Mouse (Mus musculus) kidney, postnatal 36 days (tissue): ENCODE measurements around the gene Hlx.

Experiments used
- DNase-seq, 2 experiments: peaks; one replicate each; pipeline ENCODE4 v3.0.0; 2021 to 2022; ENCODE audit warnings: mixed read lengths in 2 of 2

Hlx gene

DNA sequence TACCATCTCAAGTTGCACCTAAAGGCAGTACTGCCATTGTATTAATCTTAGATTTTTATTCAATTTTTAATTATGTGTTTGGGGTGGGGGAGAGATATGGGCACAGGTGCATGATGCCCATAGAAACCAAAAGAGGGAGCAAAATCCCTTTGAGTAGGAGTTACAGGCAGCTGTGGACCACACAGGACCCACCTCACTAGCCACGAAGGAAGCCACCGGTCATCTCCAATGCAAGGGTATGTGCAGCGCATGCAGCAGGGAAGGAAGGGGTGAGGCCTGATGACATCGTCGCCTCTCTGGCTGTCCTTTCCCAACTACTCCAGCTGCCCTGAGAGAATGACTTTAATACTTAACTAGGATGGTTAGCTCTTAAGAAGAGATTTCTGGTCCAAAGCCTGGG is 18.7 kb downstream of the Hlx start:
- no peak for DNase-seq

DNA sequence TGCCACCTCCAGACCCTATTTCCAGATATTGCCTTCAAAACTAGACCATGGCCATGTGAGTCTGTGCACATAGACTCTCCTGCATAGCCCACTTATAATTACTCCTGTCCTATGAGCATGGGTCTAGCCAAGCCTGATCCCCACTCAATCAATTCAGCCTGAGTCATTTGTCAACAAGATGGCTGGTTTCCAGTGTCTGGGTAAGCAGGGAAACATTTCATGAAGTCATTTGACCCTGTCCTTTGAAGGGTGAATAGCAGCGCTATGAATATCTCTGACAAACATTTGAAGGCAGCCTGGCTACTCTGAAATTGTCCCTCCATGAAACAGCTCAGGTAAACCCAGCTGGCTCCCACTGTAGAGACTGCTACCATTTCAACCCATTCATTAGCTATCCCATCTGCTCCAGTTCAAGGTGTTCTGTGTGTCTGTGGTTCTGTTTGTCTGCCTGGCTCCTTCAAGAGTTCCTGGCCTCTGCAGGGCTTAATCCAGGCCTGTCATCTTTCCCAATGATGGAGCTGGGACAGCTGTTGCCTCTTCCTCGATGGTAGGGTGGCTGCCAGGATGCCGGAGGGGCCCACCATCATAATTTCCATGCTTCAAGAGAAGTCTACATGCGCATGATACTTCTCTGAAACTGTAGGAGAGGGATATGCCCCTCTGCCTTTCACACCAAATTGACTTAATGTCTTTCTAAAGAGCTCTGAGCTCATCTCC is 24.7 kb downstream of the Hlx start:
- no peak for DNase-seq

DNA sequence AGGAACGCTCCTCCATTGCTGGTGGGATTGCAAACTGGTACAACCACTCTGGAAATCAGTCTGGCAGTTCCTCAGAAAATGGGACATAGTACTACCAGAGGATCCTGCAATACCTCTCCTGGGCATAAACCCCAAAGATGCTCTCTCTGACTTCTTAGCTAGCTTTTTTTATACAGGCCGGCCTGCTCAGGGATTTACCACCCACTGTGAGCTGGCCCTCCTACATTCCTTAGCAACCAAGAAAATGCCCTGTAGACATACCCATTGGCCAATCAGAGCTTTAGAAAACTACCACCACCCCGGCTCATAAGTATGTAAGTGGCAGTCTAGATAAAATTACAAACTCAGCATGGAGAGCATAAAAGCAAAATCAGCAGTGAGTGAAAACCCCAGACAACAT is 27.5 kb downstream of the Hlx start:
- no peak for DNase-seq

DNA sequence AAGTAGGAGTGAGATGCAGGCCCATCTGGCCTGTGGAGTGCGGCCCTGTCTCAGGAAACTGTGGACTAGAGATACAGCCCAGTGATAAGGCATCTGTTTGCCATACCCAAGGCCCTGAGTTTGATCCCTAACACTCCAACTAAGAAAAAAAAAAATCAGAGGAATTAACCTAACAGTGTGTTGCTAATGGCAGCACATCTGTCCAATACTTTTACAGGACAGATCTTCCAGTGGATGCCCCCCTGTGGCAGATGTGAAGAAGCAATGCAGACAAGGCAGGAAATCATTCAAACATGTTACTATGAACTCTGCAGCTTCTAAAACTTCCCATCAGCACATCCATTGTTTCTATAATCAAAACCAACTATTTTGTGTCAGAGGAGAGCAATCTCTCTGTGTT is 33.1 kb downstream of the Hlx start:
- no peak for DNase-seq

DNA sequence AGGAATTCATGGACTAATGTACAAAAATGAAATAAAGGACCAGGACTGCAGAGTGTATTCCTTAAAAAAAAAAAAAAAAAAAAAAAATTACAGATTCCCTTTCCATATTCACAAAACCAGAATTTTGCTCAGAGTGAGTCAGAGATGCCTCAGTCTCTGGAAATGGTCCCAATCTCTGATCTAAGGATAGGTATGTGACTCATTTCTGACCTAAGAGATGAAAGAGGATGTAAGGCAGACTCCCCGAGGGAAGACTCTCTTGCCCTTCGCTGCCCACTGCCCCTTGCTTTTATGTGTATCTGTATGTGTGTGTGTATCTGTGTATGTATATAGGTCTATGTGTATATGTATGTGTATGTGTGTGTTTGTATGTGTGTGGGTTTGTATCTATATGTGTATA is 37.0 kb downstream of the Hlx start:
- DNase-seq, result no peak

DNA sequence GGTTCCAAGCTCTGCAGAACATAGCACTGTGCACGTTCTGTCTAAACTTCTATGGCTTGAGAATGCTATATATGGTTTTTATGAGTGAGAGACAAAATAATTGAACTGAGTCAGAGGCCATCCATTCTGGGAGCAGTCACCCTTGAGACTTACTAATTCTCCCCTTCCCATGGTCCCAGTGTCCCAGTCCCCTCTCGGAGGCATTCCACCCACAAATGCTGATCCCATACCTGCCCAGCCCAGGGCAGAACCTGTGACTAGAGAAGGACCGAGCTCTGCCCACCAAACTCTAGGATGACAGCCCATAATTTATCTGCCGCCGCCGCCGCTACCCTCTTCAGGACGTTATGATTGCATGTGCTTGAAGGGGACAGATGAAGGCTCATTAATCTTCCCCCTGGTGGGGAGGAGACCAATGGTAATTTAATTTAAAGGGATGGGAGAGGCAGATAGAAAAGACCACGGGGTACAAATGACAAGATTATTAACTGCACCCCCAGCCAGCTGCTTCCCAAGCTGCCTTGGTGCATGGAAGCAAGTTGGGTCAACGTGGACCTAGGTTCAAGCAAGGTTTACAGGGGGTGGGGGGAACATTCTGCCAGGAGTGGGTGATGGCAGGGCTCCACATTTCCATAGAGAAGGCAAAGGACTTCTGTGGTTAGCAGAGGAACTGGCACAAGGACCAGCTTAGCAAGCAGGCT is 40.1 kb downstream of the Hlx start:
- no peak for DNase-seq

DNA sequence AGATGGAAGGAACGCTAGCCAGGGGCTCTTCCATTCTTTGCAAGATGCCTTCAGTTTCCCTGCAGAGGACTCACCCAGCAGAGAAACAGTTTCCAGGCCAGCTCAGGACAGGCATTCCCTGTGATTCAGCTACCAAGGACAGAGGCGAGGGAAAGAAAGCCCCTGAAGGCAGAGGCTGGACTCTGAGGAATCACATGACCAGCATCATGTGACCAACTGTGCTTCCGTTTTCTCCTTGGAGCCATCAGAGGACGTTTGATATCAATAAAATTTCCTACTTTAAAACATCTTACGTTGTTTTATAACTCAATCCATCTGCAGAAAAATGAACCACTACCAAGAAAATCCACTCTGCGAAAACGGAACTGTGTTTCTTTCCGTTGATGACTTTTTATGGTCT is 41.2 kb downstream of the Hlx start:
- DNase-seq, result no peak

DNA sequence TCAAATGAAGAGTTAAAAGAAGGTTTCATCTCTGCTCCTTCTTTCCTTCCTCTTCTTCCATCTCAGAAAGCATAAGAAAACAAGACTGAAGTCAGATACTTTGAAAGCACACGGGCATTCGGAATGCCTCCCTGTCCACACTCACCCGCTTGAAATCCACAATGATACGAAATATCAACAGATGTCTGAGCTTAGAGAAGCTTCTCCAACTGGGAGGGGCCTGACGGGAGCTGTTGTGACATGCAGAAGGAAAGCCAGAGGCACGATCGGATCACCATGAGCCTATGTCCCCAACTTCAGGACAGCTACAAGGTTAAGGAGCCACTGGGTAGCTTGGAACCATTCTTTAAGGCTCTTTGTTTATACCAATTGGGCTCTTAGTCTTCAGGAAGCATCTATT is 44.4 kb downstream of the Hlx start:
- DNase-seq, result no peak

DNA sequence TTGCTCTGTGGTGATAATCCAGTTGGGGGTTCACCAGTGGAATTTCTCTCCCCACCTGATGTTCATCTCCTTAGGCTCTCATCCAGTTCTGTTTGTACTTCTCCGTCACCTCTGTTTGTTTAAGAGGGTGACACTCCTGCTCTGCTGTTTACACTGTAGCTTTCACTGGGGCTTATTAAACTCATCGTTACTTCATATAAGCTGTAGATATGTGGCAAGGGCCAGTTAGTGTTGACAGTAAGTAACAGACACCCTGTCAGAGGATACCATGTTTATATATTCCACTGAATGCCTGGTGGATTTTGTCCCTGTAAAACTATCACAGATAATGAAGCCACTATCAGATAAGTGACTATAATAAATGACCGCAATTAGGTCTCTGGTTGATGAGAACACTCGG is 44.9 kb downstream of the Hlx start:
- no peak for DNase-seq

DNA sequence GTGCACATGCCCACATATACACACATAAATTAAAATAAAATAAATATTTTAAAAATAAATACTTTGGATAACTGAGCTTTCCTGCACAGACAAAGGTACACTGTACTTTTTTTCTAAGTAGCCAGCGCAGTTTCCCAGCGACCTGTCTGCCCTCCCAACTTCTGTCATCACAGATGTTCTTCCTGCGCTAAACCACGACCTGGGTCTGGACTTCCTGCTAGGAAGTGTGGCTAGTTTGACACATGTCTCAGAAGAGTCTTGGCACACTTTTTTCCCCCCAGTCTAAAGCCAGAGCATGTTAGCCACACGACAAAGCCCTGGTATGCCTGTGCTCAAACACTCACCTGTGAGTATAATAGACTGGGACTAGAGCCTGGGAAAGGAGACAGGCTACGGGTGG is 48.9 kb downstream of the Hlx start:
- DNase-seq, result no peak

DNA sequence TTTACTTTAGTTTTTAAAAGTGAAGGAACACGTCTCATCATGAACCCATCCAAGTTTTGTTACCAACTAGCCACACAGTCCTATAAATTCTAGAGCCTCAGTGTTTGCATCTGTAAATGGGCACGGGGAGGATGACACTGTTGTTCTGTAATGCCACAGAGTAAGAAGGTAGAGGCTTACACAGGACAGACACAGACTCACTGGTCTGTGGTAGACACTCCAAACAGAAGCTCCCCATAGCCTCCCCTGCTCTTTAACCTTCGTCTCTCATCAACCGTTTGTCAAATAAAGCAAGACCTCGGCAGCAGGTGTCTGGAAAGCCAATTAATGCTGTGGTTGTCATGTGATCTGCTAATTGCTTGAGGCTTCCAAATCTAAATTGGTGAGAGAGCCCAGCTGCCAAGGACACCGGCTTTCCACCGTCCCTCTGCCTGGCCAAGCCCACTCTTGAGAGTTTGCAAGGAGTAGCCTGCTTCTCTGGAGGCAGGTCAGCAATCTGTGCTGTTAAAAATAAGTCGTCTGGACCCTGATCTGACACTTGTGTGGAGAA is 52.9 kb downstream of the Hlx start:
- DNase-seq, result no peak

DNA sequence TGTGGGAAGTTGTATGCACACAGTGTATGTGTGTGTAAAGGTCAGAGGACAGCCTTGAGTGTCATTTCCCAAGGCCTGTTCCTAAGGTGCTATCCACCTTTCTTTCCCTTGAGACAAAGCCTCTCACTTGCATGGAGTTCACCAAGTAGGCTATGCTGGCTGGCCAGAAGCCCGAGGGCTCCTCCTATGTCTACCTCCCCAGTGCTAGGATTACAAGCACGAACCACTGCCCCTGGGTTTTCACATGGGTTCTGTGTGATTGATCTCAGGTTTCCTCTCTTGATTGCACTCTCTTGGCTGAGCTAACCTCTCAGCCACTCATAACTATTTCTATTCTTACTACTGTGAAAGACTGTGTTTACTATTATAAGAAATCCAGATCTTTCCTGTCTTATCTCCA is 54.8 kb downstream of the Hlx start:
- no peak for DNase-seq
